Mouse (Mus musculus) urinary bladder, postnatal 10 days (tissue): ENCODE measurements around the gene Slc46a1.
A peak's percentile ranks its signal among the peaks of the same experiment; 100 is the strongest.

Source experiments
- DNase-seq: peaks from one replicate; pipeline ENCODE4 v3.0.0; 2022; ENCODE audit warnings: low spot score

Slc46a1 gene

DNA sequence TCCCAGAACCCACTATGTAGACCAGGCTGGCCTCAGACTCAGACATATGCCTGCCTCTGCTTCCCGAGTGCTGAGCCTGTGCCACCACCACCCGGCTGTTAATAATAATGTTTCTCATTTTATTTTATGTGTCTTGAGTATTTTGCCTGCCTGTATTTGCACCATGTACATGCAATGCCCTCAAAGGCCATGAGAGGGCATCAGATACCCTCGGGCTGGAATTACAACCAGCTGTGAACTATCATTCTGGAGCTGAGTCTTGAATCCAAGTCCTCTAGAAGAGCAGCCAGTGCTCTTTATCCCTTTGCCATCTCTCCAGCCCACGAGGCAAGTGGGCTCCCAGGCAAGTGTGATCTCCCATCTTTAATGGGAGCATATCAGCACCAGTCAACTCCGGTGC lies 10.2 kb upstream of the Slc46a1 start:
- no peak for DNase-seq

DNA sequence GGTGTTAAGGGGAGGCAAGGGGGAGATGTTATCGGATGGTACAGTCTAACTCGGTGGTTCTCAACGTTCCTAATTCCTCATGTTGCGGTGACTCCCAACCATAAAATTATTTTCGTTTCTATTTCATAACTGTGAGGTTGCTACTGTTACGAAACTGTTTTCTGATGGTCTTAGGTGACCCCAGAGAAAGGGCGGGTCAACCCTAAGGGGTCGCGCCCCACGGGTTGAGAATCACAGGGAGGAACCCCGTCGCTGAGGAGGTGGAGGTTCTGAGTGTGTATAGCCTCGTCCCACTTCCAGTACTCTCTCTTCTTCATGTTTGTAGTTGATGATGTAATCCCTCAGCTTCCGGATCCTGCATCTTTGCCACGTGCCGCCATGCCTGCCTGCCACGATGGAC lies 6.8 kb upstream of the Slc46a1 start:
- no peak for DNase-seq

DNA sequence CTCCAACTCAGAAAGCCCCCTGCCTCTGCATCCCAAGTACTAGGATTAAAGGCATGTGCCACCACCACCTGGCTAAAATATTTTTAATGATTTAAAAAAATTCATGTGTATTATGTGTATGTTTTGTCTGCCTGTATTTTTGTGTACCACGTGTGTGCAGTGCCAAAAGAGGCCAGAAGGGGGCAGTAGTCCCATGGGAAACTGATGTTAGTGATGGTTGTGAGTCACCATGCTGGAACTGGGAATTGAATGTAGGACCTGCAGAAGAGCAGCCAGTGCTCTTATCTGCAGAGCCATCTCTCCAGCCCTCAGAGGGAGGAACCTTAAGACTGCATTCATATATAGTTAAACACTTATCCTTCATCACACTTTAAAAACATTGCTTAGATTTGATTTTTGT lies 3.6 kb upstream of the Slc46a1 start:
- DNase-seq: no peak

DNA sequence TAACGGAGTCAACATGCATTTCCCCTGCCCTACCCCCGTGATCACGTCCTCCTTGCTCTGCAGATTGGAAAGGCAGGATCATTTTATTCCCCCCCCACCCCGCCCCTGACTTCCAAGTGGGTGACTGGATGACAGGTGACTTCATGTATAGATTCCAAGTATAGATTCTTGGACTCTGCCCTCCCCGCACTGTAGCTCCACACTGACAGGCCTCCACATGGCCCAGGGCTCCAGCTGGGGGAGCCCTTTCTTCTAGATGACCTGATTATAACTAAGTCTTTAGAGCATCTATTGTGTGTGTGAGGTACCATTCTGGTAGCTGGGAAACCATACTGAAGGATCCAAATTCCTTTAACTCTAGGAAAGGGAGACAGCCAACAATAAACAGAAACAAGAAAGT lies 2.8 kb upstream of the Slc46a1 start:
- DNase-seq: no peak

DNA sequence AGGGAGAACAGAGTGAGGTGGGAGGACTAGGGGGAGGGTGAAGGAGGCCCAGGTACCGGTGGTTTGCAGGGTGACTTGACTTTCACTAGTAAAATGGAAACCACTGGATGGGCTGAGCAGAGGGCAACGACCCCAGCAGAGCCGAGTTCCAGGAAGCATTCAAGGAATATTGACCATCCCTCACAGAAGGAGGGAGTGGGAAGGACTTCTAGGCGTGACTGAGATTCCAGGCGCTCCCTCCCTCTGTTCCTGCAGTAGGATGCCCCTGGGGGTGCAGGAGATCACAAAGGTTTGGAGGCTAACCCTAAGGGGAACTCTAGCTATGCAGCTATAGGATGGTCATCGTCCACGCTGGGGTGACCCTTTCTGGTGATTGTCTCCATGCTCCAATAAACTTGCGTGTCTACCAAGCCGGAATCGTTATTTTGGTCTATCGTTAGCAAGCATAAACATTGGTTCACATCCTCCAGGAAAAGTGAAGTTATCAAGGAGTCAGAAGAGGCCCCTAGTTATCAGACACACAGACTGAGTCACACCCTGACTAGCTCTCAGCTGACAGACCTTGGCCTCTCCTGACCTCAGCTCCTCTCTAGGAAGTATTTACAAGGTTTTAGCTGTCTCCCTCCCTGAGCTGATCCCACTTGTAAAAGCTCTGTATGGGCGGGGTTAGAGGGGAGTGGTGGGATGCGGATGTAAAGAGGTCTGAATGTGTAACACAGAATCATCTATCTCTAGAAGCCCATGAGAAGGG lies 2.0 kb upstream of the Slc46a1 start:
- DNase-seq: no peak

- DNase-seq: no peak
Measured at GRCm38 (mm10) chr11:78465116-78465515, 381 bp upstream of the Slc46a1 start.

DNA sequence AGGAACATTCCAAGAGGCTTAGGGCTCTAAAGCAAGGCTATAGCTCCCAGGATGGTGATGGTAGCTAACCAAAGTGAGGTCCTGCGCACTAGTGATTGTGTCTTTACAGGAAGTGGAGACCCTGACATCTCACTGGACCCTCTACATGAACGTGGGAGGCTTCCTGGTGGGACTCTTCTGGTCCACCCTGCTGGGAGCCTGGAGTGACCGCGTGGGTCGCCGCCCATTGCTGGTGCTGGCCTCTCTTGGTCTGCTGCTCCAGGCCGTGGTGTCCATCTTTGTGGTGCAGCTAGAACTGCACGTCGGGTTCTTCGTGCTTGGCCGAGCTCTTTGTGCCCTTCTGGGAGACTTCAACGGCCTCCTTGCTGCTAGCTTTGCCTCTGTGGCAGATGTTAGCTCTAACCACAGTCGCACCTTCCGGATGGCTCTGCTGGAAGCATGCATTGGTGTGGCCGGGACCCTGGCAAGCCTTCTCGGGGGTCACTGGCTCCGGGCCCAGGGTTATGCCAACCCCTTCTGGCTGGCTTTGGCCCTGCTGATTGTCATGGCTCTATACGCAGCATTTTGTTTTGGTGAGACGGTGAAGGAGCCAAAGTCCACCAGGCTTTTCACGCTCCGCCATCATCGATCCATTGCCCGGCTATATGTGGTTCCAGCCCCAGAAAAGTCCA lies 880 bp downstream of the Slc46a1 start:
- no peak for DNase-seq

DNA sequence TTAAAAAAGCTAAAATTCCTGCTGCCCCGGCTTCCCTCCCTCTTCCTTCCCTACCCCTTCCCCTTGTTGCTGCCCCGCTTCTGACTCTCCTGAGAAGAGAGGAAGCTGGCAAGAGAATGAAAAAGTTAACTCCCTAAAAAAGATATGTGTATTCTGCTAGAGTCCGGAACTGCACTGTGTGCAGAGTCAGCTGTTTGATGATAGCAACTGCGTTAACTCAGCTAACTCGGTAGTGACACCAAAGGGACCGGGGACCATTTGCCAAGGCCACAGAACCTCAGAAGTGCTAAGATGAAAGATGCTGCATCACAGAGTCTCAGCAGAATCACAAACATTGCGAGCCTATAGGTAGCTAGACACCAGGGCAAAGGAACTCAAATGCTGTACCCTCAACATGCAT lies 2.0 kb downstream of the Slc46a1 start:
- no peak for DNase-seq

DNA sequence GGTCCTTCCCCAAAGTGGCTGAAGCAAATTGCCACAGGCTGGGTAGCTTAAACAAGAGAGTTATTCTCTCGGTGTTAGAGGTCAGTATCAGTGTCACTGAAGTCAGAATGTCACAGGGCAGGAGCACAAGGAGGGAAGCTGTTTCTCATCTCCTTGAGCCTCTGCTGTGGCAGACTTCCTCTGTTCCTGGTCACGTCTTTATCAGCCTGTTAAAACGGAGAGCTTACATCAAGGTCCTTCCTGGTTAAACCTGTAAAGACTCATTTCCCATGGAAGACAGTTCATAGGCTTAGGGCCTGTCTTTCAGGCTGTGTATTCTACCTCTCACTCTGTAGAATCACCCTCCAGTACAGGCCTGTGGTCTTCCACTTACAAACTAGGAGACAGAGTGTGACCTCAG lies 2.4 kb downstream of the Slc46a1 start:
- no peak for DNase-seq

GRCm38 (mm10) chr11:78471326-78472103 lies 6.0 kb downstream of the Slc46a1 start:
- no peak for DNase-seq

DNA sequence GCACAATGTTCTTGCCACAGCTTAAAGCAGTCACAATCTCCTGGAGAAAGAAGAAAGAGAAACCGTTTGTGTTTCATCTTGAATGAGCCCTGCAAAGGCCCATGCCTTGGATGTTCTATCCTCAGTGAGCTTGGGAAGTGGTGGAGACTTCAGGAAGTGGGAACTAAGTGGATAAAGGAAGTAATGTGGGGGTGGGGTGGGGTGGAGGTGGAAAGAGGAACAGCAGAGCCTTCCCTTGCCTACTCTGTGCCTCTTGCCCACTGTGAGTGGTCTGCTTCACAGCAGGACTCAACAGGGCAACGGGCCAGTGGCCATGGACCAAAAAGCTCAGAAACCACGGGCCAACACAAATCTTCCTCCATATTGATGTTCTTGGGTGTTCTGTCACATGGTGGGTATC lies 9.8 kb downstream of the Slc46a1 start:
- DNase-seq: no peak

DNA sequence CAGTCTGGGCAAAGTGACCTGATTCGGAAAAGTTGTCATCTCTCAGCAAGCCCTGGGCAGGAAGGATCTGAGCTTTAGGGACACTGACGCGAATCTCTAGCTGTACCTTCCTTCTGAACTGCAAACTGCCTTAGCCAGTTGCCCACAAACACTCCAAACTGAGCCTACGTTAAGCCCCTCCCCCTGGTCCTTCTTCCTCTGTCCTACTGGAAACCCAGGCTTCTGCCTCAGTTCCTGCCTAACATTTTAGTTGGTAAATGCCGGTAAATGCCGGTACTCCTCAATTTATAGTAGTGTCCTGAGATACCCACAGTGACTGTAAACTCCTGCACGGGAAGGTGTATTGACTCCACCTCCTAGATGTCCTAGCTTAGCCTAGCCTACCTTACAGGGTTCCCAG lies 18.1 kb downstream of the Slc46a1 start:
- no peak for DNase-seq

DNA sequence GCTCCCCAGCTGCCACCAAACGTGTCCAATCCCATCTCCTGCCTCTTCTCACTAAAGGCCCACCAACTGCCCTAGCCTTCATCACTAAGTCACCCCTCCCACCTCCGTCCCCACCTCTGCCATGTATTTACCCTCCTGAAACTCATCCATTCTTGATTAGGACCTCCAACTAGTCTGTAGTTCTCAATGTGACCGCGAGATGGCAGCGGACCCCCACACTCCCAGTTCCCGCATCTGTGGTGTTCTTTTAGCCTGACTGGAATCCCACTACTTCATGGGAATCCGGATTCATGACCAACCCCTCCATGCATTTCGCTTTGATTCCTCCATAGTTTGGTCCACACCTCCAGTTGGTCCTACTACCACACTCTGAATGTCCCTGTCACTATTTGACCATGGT lies 22.7 kb downstream of the Slc46a1 start:
- DNase-seq: no peak

DNA sequence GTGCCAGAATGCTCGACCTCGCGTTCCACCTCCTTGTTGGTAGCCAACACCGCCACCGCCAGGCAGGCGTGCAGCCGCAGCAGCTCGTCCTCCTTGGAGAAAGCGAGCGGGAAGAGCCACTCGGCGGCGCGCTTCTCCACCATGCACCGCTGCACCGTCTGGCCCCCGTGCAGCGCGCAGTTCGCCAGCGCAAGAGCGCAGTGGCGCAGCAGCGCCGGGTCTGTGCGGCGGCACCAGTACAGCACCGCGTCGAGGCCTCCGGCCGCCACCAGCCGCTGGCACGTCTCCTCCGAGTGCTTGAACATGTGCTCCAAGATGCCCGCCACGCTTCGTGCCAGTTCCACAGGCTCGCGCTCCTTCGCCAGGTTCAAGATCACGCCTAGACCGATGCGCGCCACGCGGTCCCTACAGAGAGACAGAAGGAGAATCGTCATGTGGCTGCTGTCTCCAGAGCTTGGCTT lies 25.3 kb downstream of the Slc46a1 start:
- no peak for DNase-seq

- DNase-seq: no peak
Measured at GRCm38 (mm10) chr11:78495904-78496303, 30.4 kb downstream of the Slc46a1 start.

DNA sequence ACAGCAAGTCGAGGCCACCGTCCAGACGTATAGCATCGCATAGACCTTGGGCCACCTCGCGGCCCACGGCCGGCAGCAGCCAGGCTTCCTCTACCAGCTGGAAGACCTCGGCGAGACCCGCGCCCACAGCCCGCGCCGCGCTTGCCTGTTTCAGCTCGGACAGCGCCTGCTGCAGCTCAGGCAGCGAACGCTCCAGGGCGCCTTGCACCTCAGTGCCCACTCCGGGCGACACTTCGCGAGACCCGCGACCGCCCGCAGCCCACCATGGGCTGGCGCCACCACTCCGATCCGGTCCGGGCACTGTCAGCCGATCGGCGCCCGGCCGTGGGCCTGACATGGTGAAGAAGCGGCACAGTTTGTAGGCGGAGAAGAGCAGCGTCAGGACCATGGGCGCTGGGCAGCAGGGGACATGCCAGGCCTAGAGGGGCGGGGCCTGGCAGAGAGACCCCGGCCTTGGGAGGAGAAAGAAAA lies 31.6 kb downstream of the Slc46a1 start:
- no peak for DNase-seq

- peak; percentile 38 for DNase-seq
Measured at GRCm38 (mm10) chr11:78497544-78498522, 32.3 kb downstream of the Slc46a1 start, which contains the start of gene Sarm1. Sarm1 (minus strand) TSS chr11:78497754.

DNA sequence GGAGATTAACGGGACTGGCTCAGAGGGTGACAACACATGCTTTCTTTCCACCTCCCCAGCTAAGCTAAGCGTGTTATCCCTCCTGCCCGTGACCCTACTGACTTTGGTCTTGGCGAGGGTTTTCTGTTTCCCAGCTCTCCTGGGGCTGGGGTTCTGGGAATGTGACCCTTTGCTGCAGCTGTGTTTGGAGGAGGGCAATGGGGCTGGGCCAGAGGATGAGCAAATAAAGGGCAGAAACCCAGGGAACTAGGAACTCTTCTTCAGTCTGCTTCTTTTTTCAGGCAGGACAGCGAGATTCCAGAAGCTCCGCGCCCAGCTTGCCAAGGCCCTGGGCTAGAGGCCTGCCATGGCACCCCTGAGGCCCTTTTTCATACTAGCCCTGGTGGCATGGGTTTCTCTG lies 33.5 kb downstream of the Slc46a1 start, which contains the start of gene Vtn:
TSS of gene Vtn (plus strand) at position 88 of the 400 bp plus-strand sequence.
- no peak for DNase-seq

DNA sequence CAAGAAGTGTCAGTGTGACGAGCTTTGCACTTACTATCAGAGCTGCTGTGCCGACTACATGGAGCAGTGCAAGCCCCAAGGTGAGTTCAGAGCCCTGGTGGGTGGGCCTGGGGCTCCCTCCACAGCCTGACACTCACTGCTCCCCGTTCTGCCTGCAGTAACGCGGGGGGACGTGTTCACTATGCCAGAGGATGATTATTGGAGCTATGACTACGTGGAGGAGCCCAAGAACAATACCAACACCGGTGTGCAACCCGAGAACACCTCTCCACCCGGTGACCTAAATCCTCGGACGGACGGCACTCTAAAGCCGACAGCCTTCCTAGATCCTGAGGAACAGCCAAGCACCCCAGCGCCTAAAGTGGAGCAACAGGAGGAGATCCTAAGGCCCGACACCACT lies 34.0 kb downstream of the Slc46a1 start:
- DNase-seq: no peak

DNA sequence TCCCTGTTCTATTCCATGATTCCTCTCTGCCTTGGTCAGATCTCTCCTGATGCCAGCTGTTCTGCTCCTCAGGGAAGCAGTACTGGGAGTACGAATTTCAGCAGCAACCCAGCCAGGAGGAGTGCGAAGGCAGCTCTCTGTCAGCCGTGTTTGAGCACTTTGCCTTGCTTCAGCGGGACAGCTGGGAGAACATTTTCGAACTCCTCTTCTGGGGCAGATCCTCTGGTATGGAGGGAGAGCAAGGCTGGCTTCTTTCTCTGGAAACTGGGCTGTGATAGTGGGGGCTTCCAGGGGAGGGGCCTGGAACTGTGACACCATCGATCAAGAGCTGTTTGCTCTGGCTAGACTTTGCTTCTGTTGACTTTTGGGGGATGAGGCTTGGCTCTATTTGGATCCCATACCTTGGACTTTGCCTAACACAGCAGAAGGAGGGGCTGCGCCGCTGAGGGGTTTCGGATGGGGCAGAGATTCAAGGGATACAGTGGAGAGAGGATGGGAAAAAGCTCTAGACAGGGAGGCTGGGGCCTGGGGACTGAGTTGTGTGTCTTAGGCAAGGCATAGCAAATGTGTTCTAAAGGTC lies 35.2 kb downstream of the Slc46a1 start:
- no peak for DNase-seq

DNA sequence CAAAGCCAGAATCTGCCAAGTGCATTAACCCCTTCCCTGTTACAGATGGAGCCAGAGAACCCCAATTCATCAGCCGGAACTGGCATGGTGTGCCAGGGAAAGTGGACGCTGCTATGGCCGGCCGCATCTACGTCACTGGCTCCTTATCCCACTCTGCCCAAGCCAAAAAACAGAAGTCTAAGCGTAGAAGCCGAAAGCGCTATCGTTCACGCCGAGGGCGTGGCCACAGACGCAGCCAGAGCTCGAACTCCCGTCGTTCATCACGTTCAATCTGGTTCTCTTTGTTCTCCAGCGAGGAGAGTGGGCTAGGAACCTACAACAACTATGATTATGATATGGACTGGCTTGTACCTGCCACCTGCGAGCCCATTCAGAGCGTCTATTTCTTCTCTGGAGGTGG lies 36.0 kb downstream of the Slc46a1 start:
- no peak for DNase-seq
